Mouse (Mus musculus) right cerebral cortex, adult 18-20 months (tissue): ENCODE measurements around the gene Cenpx.
A peak's percentile ranks its signal among the peaks of the same experiment; 100 is the strongest.
"Not testable (repeated sequence)": the region's sequence is repeated elsewhere in the genome, so short reads cannot be mapped to it uniquely, and the experiment has no call there.

ENCODE experiments used
- DNase-seq: peaks from one replicate; pipeline ENCODE4 v3.0.0; 2022; ENCODE audit warnings: mixed read lengths

Cenpx gene

GRCm38 (mm10) chr11:120695184-120695583, 18.4 kb downstream of the Cenpx start:
- no peak for DNase-seq

- no peak for DNase-seq
These were observed 20.1 kb downstream of the Cenpx start for GRCm38 (mm10) chr11:120693461-120693860.

GRCm38 (mm10) chr11:120692471-120693011, 21.0 kb downstream of the Cenpx start:
- DNase-seq: peak; percentile 39

- no peak for DNase-seq
These were observed 24.2 kb downstream of the Cenpx start for GRCm38 (mm10) chr11:120689365-120689764.

GRCm38 (mm10) chr11:120686650-120687272, 26.8 kb downstream of the Cenpx start:
- no peak for DNase-seq

- no peak for DNase-seq
These were observed 28.9 kb downstream of the Cenpx start for GRCm38 (mm10) chr11:120684660-120685059.

- DNase-seq: no peak
These were observed 29.5 kb downstream of the Cenpx start for GRCm38 (mm10) chr11:120684086-120684485.

GRCm38 (mm10) chr11:120683536-120683935, 30.0 kb downstream of the Cenpx start:
- no peak for DNase-seq

- DNase-seq: no peak
These were observed 30.9 kb downstream of the Cenpx start for GRCm38 (mm10) chr11:120682683-120683082.

- no peak for DNase-seq
These were observed 33.6 kb downstream of the Cenpx start for GRCm38 (mm10) chr11:120679909-120680308.

GRCm38 (mm10) chr11:120676951-120677350, 36.6 kb downstream of the Cenpx start:
- no peak for DNase-seq

GRCm38 (mm10) chr11:120675875-120676274, 37.7 kb downstream of the Cenpx start:
- not testable (repeated sequence) for DNase-seq

GRCm38 (mm10) chr11:120673594-120674122, 39.9 kb downstream of the Cenpx start:
- no peak for DNase-seq

GRCm38 (mm10) chr11:120672687-120673593, 40.6 kb downstream of the Cenpx start, which contains the start of gene Aspscr1:
Gene Aspscr1, plus strand, starts transcription at chr11:120672973.
- DNase-seq: peak; percentile 95

GRCm38 (mm10) chr11:120666617-120667016, 46.9 kb downstream of the Cenpx start:
- no peak for DNase-seq

GRCm38 (mm10) chr11:120665406-120665805, 48.1 kb downstream of the Cenpx start:
- DNase-seq: no peak

GRCm38 (mm10) chr11:120663714-120664113, 49.8 kb downstream of the Cenpx start:
- no peak for DNase-seq

GRCm38 (mm10) chr11:120662759-120663158, 50.8 kb downstream of the Cenpx start:
- DNase-seq: no peak

- no peak for DNase-seq
These were observed 52.5 kb downstream of the Cenpx start, which contains the start of gene Notum for GRCm38 (mm10) chr11:120661076-120661460. Gene Notum, minus strand, starts transcription at chr11:120661175.
